Mouse (Mus musculus): ENCODE results near the gene Fxn. TPM values are rescaled to one million over a fixed set of nuclear protein-coding genes. Genes with fewer than 3 reads are reported as not detected.
A peak's percentile ranks its signal among the peaks of the same experiment; 100 is the strongest.

Gene Fxn
- 82.8 and 91.1 TPM in 2 replicates for polyA plus RNA-seq (2014; fragmentation: Nextera tagmentation; extraction: Ambion mirVana)

DNA sequence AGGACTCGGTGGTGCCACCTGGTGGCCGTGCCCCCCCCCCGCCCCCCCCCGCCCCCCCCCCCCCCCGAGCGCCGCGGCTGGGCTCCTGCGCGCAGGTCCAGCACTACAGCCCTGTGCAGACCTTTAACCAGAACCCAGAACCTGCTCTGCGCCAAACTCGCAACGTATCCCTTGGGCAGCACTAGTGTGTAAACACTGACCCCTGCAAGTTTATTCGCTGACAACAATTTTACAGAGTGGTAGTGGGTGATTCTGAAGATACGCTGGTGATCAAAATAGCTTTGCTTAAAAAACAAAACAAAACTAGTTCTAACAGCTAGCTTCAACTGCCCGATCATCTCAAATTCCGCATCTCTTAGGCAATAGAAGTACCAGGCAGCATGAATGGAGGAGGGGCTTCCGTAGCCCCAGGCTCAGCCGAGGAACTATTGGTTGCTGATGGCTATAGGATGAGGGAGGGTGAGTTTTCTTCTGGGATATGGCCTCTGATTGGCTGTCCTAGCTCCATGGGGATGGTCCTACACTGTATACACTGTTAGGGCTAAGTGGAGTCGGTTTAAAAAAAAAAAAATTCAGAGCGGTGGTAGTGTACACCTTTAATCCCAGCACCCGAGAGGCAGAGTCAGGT, at the start of gene Fxn:
TSS of gene Fxn (minus strand) at position 5 of the 628 bp plus-strand sequence.
- H3K4me2 ChIP-seq: peak within 1 kb of the TSS; percentile 88
- H3K4me3 ChIP-seq (ENCODE audit: low read depth, low read length): peak within 1 kb of the TSS; percentile 67
- DNase-seq (ENCODE audit: low spot score): peak; percentile 65
- no peaks in the 10 kb centered on the region for H3K27me3 ChIP-seq (replicated peaks; ENCODE audit: control insufficient read depth, insufficient read depth, low read length)
- peak within 1 kb of the TSS; percentile 90 for H3K9ac ChIP-seq (ENCODE audit: low read depth, low read length)
- H3K36me3 ChIP-seq (ENCODE audit: control insufficient read depth, insufficient read depth, low read length): peaks cover 3% of the 10 kb centered on the region; the same call in 1 of the 2 replicates
- H3K9me3 ChIP-seq (ENCODE audit: control insufficient read depth, low read length): no peaks in the 10 kb centered on the region; the same call in 1 of the 2 replicates
- 0% methylated on average over 17 of the region's 22 CpGs for WGBS
- peak; percentile 96 for ATAC-seq (replicated peaks; ENCODE audit: low FRiP score)
- peak within 1 kb of the TSS; percentile 97 for H3K27ac ChIP-seq (ENCODE audit: low read depth, low read length)
- H3K4me1 ChIP-seq (replicated peaks; ENCODE audit: control insufficient read depth, insufficient read depth, low read length): peaks cover 4% of the 10 kb centered on the region; the same call in 1 of the 2 replicates

GRCm38 (mm10) chr19:24327921-24328320, 47.5 kb upstream of the Fxn start:
- 33% methylated on average over 2 of the region's 2 CpGs for WGBS
- Histone ChIP-seq H3K9ac (ENCODE audit: low read depth, low read length) (no peak overlapping the region), H3K9me3 (ENCODE audit: control insufficient read depth, low read length) (no peaks in the 10 kb centered on the region), H3K4me1 (replicated peaks; ENCODE audit: control insufficient read depth, insufficient read depth, low read length) (no peaks in the 10 kb centered on the region), H3K36me3 (ENCODE audit: control insufficient read depth, insufficient read depth, low read length) (no peaks in the 10 kb centered on the region), H3K27me3 (replicated peaks; ENCODE audit: control insufficient read depth, insufficient read depth, low read length) (no peaks in the 10 kb centered on the region), H3K4me2 (no peak overlapping the region), H3K27ac (ENCODE audit: low read depth, low read length) (no peak overlapping the region), H3K4me3 (ENCODE audit: low read depth, low read length) (no peak overlapping the region)
- DNase-seq (ENCODE audit: low spot score): no peak
- ATAC-seq (replicated peaks; ENCODE audit: low FRiP score): no peak

GRCm38 (mm10) chr19:24326969-24327368, 46.6 kb upstream of the Fxn start:
- Histone ChIP-seq H3K27ac (ENCODE audit: low read depth, low read length) (no peak overlapping the region), H3K36me3 (ENCODE audit: control insufficient read depth, insufficient read depth, low read length) (no peaks in the 10 kb centered on the region), H3K27me3 (replicated peaks; ENCODE audit: control insufficient read depth, insufficient read depth, low read length) (no peaks in the 10 kb centered on the region), H3K4me3 (ENCODE audit: low read depth, low read length) (no peak overlapping the region), H3K4me2 (no peak overlapping the region), H3K9ac (ENCODE audit: low read depth, low read length) (no peak overlapping the region), H3K4me1 (replicated peaks; ENCODE audit: control insufficient read depth, insufficient read depth, low read length) (no peaks in the 10 kb centered on the region), H3K9me3 (ENCODE audit: control insufficient read depth, low read length) (no peaks in the 10 kb centered on the region)
- WGBS: 37% methylated on average over 1 of the region's 1 CpGs
- no peak for DNase-seq (ENCODE audit: low spot score)
- no peak for ATAC-seq (replicated peaks; ENCODE audit: low FRiP score)

DNA sequence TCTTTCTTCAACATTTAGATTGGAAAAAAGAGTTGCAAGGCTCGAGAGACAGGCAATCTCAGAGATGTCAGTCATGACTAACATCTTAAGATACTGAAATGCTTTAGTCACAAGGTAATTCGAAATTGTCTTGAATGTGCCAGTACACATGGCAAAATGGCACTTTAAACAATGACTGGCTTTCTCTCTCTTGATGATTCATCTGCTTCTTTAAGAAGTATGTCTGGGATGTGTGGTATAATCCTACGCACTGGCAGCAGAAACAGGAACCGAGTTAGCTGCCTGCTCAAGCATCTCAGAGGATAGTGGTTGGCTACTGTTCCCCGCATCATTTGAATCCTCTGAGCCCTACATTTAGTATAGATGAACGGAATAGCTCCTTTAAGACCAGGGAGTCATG, 45.3 kb upstream of the Fxn start:
- H3K9ac ChIP-seq (ENCODE audit: low read depth, low read length): no peak overlapping the region
- H3K36me3 ChIP-seq (ENCODE audit: control insufficient read depth, insufficient read depth, low read length): no peaks in the 10 kb centered on the region
- H3K4me3 ChIP-seq (ENCODE audit: low read depth, low read length): no peak overlapping the region
- 77% methylated on average over 6 of the region's 6 CpGs for WGBS
- H3K4me2 ChIP-seq: no peak overlapping the region
- ATAC-seq (replicated peaks; ENCODE audit: low FRiP score) (no peak), DNase-seq (ENCODE audit: low spot score) (no peak)
- H3K27ac ChIP-seq (ENCODE audit: low read depth, low read length): no peak overlapping the region
- no peaks in the 10 kb centered on the region for H3K27me3 ChIP-seq (replicated peaks; ENCODE audit: control insufficient read depth, insufficient read depth, low read length)
- no peaks in the 10 kb centered on the region for H3K4me1 ChIP-seq (replicated peaks; ENCODE audit: control insufficient read depth, insufficient read depth, low read length)
- no peaks in the 10 kb centered on the region for H3K9me3 ChIP-seq (ENCODE audit: control insufficient read depth, low read length)

- Histone ChIP-seq H3K4me2 (no peak overlapping the region), H3K36me3 (ENCODE audit: control insufficient read depth, insufficient read depth, low read length) (no peaks in the 10 kb centered on the region), H3K9ac (ENCODE audit: low read depth, low read length) (no peak overlapping the region), H3K27me3 (replicated peaks; ENCODE audit: control insufficient read depth, insufficient read depth, low read length) (no peaks in the 10 kb centered on the region), H3K4me3 (ENCODE audit: low read depth, low read length) (no peak overlapping the region), H3K4me1 (replicated peaks; ENCODE audit: control insufficient read depth, insufficient read depth, low read length) (no peaks in the 10 kb centered on the region), H3K27ac (ENCODE audit: low read depth, low read length) (no peak overlapping the region), H3K9me3 (ENCODE audit: control insufficient read depth, low read length) (no peaks in the 10 kb centered on the region)
- 64% methylated on average over 10 of the region's 10 CpGs for WGBS
- ATAC-seq (replicated peaks; ENCODE audit: low FRiP score) (no peak), DNase-seq (ENCODE audit: low spot score) (no peak)
These were observed 43.6 kb upstream of the Fxn start for GRCm38 (mm10) chr19:24323841-24324613.

- Histone ChIP-seq H3K27me3 (replicated peaks; ENCODE audit: control insufficient read depth, insufficient read depth, low read length) (no peaks in the 10 kb centered on the region), H3K4me2 (no peak overlapping the region), H3K36me3 (ENCODE audit: control insufficient read depth, insufficient read depth, low read length) (no peaks in the 10 kb centered on the region), H3K27ac (ENCODE audit: low read depth, low read length) (no peak overlapping the region), H3K9ac (ENCODE audit: low read depth, low read length) (no peak overlapping the region), H3K9me3 (ENCODE audit: control insufficient read depth, low read length) (no peaks in the 10 kb centered on the region), H3K4me3 (ENCODE audit: low read depth, low read length) (no peak overlapping the region), H3K4me1 (replicated peaks; ENCODE audit: control insufficient read depth, insufficient read depth, low read length) (no peaks in the 10 kb centered on the region)
- 84% methylated on average over 8 of the region's 8 CpGs for WGBS
- DNase-seq (ENCODE audit: low spot score) (no peak), ATAC-seq (replicated peaks; ENCODE audit: low FRiP score) (no peak)
These were observed 41.5 kb upstream of the Fxn start for GRCm38 (mm10) chr19:24321900-24322311.

DNA sequence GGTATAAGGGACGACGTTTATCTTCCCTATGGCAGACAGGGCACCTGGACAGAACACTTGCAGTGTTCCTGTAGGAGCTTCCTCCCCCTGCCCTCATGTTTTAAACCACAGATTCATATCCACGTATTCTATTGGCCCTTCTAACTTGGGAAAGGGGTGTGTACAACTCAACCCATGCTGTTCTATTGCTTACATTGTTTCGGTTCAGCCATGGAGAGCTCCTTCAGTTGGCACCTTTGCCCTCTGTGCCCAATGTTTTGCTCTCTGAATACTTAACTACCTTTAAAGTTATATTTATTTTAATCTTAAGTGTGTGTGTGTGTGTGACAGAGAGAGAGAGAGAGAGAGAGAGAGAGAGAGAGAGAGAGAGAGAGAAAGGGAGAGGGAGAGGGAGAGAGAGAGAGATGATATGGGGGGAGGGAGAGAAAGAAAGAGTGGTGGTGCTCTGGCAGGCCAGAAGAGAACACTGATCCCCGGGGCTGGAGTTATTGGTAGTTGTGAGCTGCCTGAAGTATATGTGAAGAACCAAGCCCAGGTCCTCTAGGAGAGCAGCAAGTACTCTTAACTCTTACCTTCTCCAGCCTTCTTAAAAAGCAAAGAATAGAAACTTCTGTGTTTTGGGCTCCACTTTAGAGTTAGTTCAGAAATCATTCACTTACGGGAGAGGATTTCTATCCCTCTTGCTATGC, 41.0 kb upstream of the Fxn start:
- no peaks in the 10 kb centered on the region for H3K27me3 ChIP-seq (replicated peaks; ENCODE audit: control insufficient read depth, insufficient read depth, low read length)
- no peak overlapping the region for H3K4me2 ChIP-seq
- 85% methylated on average over 6 of the region's 6 CpGs for WGBS
- ATAC-seq (replicated peaks; ENCODE audit: low FRiP score) (no peak), DNase-seq (ENCODE audit: low spot score) (no peak)
- H3K4me1 ChIP-seq (replicated peaks; ENCODE audit: control insufficient read depth, insufficient read depth, low read length): no peaks in the 10 kb centered on the region
- no peak overlapping the region for H3K4me3 ChIP-seq (ENCODE audit: low read depth, low read length)
- no peak overlapping the region for H3K9ac ChIP-seq (ENCODE audit: low read depth, low read length)
- H3K36me3 ChIP-seq (ENCODE audit: control insufficient read depth, insufficient read depth, low read length): no peaks in the 10 kb centered on the region
- no peak overlapping the region for H3K27ac ChIP-seq (ENCODE audit: low read depth, low read length)
- no peaks in the 10 kb centered on the region for H3K9me3 ChIP-seq (ENCODE audit: control insufficient read depth, low read length)

DNA sequence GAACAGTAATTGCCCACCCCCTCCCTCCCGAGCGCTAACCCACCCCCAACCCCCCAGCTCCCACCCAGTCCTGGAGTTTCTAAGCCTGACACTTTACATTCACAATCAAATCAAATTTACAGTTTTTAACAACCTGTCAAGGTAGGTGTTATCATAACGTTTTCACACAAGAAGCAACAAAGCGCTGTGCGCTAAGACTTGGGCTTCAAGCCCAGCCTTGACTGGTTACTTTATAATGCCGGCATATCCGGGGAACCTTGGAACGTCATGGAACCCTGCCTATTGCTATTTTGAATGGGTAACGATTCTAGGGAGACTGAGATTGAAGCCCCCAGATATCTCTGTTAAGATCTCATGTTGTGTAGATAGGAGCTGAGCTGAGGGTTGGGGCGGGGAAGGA, 37.8 kb upstream of the Fxn start:
- no peaks in the 10 kb centered on the region for H3K27me3 ChIP-seq (replicated peaks; ENCODE audit: control insufficient read depth, insufficient read depth, low read length)
- DNase-seq (ENCODE audit: low spot score) (no peak), ATAC-seq (replicated peaks; ENCODE audit: low FRiP score) (no peak)
- no peak overlapping the region for H3K27ac ChIP-seq (ENCODE audit: low read depth, low read length)
- H3K9ac ChIP-seq (ENCODE audit: low read depth, low read length): no peak overlapping the region
- no peaks in the 10 kb centered on the region for H3K36me3 ChIP-seq (ENCODE audit: control insufficient read depth, insufficient read depth, low read length)
- no peaks in the 10 kb centered on the region for H3K9me3 ChIP-seq (ENCODE audit: control insufficient read depth, low read length)
- 83% methylated on average over 10 of the region's 10 CpGs for WGBS
- H3K4me3 ChIP-seq (ENCODE audit: low read depth, low read length): no peak overlapping the region
- no peaks in the 10 kb centered on the region for H3K4me1 ChIP-seq (replicated peaks; ENCODE audit: control insufficient read depth, insufficient read depth, low read length)
- H3K4me2 ChIP-seq: no peak overlapping the region

All from liver, embryonic 11.5 days (tissue).